Mouse (Mus musculus) heart, adult 2 months (tissue): ENCODE data around the gene Ech1.

Experiments used
- CTCF ChIP-seq: fragments of 200-600 bp; IDR thresholded peaks from 2 replicates; pipeline ENCODE4 v1.8.1; 2022; ENCODE audit warnings: antibody characterized with exemption, mild to moderate bottlenecking, moderate library complexity
- EP300 ChIP-seq: fragments of 200-500 bp; IDR thresholded peaks from 2 replicates; pipeline ENCODE4 v1.6.1; 2011; ENCODE audit warnings: low read depth, low read length, control low read depth; ENCODE audit not compliant: insufficient read depth
- POLR2A ChIP-seq: fragments of 200-500 bp; IDR thresholded peaks from 2 replicates; pipeline ENCODE4 v1.6.1; 2011; ENCODE audit warnings: mild to moderate bottlenecking, low read depth, low read length, control low read depth; ENCODE audit not compliant: insufficient read depth

DNA sequence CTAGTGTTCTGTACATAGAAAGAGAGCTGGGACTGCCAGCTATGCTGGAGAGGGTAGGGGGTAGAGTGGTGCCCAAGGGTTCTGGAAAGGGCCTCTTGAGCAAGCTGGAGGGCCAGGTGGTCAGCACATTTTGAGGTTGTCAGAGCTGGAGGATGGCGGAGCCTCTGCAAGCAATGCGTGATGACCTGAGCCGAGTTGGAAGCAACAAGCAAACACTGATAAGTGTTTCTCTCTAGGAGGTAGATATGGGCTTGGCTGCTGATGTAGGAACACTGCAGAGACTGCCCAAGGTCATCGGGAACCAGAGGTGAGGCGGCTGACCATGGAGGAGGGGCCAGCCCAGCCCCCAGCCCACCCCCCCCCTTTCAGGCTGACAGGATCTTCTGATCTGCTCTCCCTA lies 6.0 kb downstream of the Ech1 start:
- no peak for TF ChIP-seq CTCF
- peak; percentile 73 for TF ChIP-seq EP300
- TF ChIP-seq POLR2A = no peak
